Mouse (Mus musculus): ENCODE results near the gene Herpud1. TPM values are rescaled to one million over a fixed set of nuclear protein-coding genes. Genes with fewer than 3 reads are reported as not detected.

Gene Herpud1
- polyA plus RNA-seq, 1 experiment from 2014 or later = 58.4 TPM

- H3K36me3 ChIP-seq = no peaks in the 10 kb centered on the region
- no peaks in the 10 kb centered on the region for H3K9me3 ChIP-seq
- no peaks in the 10 kb centered on the region for H3K27me3 ChIP-seq
- H3K4me2 ChIP-seq (replicated peaks) = no peak overlapping the region
- no peak for ATAC-seq (ENCODE audit: insufficient number of reproducible peaks, insufficient read depth, low FRiP score, low TSS enrichment)
- no peak overlapping the region for H3K4me3 ChIP-seq
- no peaks in the 10 kb centered on the region for H3K4me1 ChIP-seq
- H3K27ac ChIP-seq = no peak overlapping the region
- no peak overlapping the region for H3K9ac ChIP-seq
- 88% methylated on average over 6 of the region's 6 CpGs for WGBS
Observed at GRCm38 (mm10) chr8:94413509-94413908, 27.3 kb downstream of the Herpud1 start.

- 59% methylated on average over 2 of the region's 2 CpGs for WGBS
- Histone ChIP-seq H3K9me3 (no peaks in the 10 kb centered on the region), H3K4me1 (no peaks in the 10 kb centered on the region), H3K4me3 (no peak overlapping the region), H3K4me2 (replicated peaks) (no peak overlapping the region), H3K36me3 (no peaks in the 10 kb centered on the region), H3K9ac (no peak overlapping the region), H3K27me3 (no peaks in the 10 kb centered on the region), H3K27ac (no peak overlapping the region)
- no peak for ATAC-seq (ENCODE audit: insufficient number of reproducible peaks, insufficient read depth, low FRiP score, low TSS enrichment)
Observed at GRCm38 (mm10) chr8:94415218-94415617, 29.0 kb downstream of the Herpud1 start.

- Histone ChIP-seq H3K27me3 (no peaks in the 10 kb centered on the region), H3K36me3 (no peaks in the 10 kb centered on the region), H3K9me3 (no peaks in the 10 kb centered on the region), H3K4me3 (no peak overlapping the region), H3K27ac (no peak overlapping the region), H3K4me1 (no peaks in the 10 kb centered on the region), H3K4me2 (replicated peaks) (no peak overlapping the region), H3K9ac (no peak overlapping the region)
- WGBS = 64% methylated on average over 9 of the region's 9 CpGs
- no peak for ATAC-seq (ENCODE audit: insufficient number of reproducible peaks, insufficient read depth, low FRiP score, low TSS enrichment)
Observed at GRCm38 (mm10) chr8:94418017-94418416, 31.8 kb downstream of the Herpud1 start.

- Histone ChIP-seq H3K36me3 (no peaks in the 10 kb centered on the region), H3K9me3 (no peaks in the 10 kb centered on the region), H3K4me2 (replicated peaks) (no peak overlapping the region), H3K27me3 (no peaks in the 10 kb centered on the region), H3K4me3 (no peak overlapping the region), H3K9ac (no peak overlapping the region), H3K4me1 (no peaks in the 10 kb centered on the region), H3K27ac (no peak overlapping the region)
- WGBS = 90% methylated on average over 4 of the region's 4 CpGs
- ATAC-seq (ENCODE audit: insufficient number of reproducible peaks, insufficient read depth, low FRiP score, low TSS enrichment) = no peak
Observed at GRCm38 (mm10) chr8:94422270-94422669, 36.0 kb downstream of the Herpud1 start.

GRCm38 (mm10) chr8:94427953-94428352 lies 41.7 kb downstream of the Herpud1 start:
- H3K27ac ChIP-seq = no peak overlapping the region
- no peak overlapping the region for H3K4me2 ChIP-seq (replicated peaks)
- ATAC-seq (ENCODE audit: insufficient number of reproducible peaks, insufficient read depth, low FRiP score, low TSS enrichment) = no peak
- H3K4me1 ChIP-seq = no peaks in the 10 kb centered on the region
- 78% methylated on average over 10 of the region's 10 CpGs for WGBS
- H3K9me3 ChIP-seq = no peaks in the 10 kb centered on the region
- no peaks in the 10 kb centered on the region for H3K36me3 ChIP-seq
- no peak overlapping the region for H3K9ac ChIP-seq
- H3K4me3 ChIP-seq = no peak overlapping the region
- H3K27me3 ChIP-seq = no peaks in the 10 kb centered on the region

GRCm38 (mm10) chr8:94428420-94428819 lies 42.2 kb downstream of the Herpud1 start:
- no peak overlapping the region for H3K4me2 ChIP-seq (replicated peaks)
- H3K36me3 ChIP-seq = no peaks in the 10 kb centered on the region
- H3K9me3 ChIP-seq = no peaks in the 10 kb centered on the region
- no peak for ATAC-seq (ENCODE audit: insufficient number of reproducible peaks, insufficient read depth, low FRiP score, low TSS enrichment)
- WGBS = 72% methylated on average over 4 of the region's 4 CpGs
- no peaks in the 10 kb centered on the region for H3K4me1 ChIP-seq
- H3K9ac ChIP-seq = no peak overlapping the region
- no peak overlapping the region for H3K27ac ChIP-seq
- H3K4me3 ChIP-seq = no peak overlapping the region
- peaks cover 4% of the 10 kb centered on the region; the same call in 1 of the 2 replicates for H3K27me3 ChIP-seq

- no peak for ATAC-seq (ENCODE audit: insufficient number of reproducible peaks, insufficient read depth, low FRiP score, low TSS enrichment)
- H3K27me3 ChIP-seq = peaks cover 12% of the 10 kb centered on the region; the same call in 1 of the 2 replicates
- H3K4me3 ChIP-seq = no peak overlapping the region
- H3K4me2 ChIP-seq (replicated peaks) = no peak overlapping the region
- H3K9me3 ChIP-seq = no peaks in the 10 kb centered on the region
- H3K9ac ChIP-seq = no peak overlapping the region
- WGBS = 83% methylated on average over 7 of the region's 7 CpGs
- H3K27ac ChIP-seq = no peak overlapping the region
- no peaks in the 10 kb centered on the region; the same call in 1 of the 2 replicates for H3K4me1 ChIP-seq
- H3K36me3 ChIP-seq = no peaks in the 10 kb centered on the region
Observed at GRCm38 (mm10) chr8:94429376-94429775, 43.1 kb downstream of the Herpud1 start.

GRCm38 (mm10) chr8:94432212-94432611 lies 46.0 kb downstream of the Herpud1 start:
- H3K4me2 ChIP-seq (replicated peaks) = no peak overlapping the region
- no peak overlapping the region for H3K27ac ChIP-seq
- WGBS = 65% methylated on average over 3 of the region's 3 CpGs
- H3K36me3 ChIP-seq = no peaks in the 10 kb centered on the region
- peaks cover 15% of the 10 kb centered on the region; the same call in 1 of the 2 replicates for H3K27me3 ChIP-seq
- H3K4me1 ChIP-seq = no peaks in the 10 kb centered on the region; the same call in 1 of the 2 replicates
- H3K4me3 ChIP-seq = no peak overlapping the region
- H3K9me3 ChIP-seq = no peaks in the 10 kb centered on the region
- ATAC-seq (ENCODE audit: insufficient number of reproducible peaks, insufficient read depth, low FRiP score, low TSS enrichment) = no peak
- no peak overlapping the region for H3K9ac ChIP-seq

- no peaks in the 10 kb centered on the region for H3K9me3 ChIP-seq
- H3K4me2 ChIP-seq (replicated peaks) = peak within 1 kb of the TSS; percentile 79
- H3K4me1 ChIP-seq = no peaks in the 10 kb centered on the region; the same call in 1 of the 2 replicates
- no peak within 1 kb of the TSS for H3K27ac ChIP-seq
- 2% methylated on average over 29 of the region's 29 CpGs for WGBS
- ATAC-seq (ENCODE audit: insufficient number of reproducible peaks, insufficient read depth, low FRiP score, low TSS enrichment) = no peak
- H3K4me3 ChIP-seq = peak within 1 kb of the TSS; percentile 42
- H3K9ac ChIP-seq = peak within 1 kb of the TSS; percentile 39; the same call in 1 of the 2 replicates
- H3K27me3 ChIP-seq = peaks cover 15% of the 10 kb centered on the region; the same call in 1 of the 2 replicates
- H3K36me3 ChIP-seq = no peaks in the 10 kb centered on the region
Observed at GRCm38 (mm10) chr8:94433981-94434466, 47.8 kb downstream of the Herpud1 start, which contains the start of gene Nlrc5. Nlrc5 (plus strand) TSS chr8:94434356.

GRCm38 (mm10) chr8:94434958-94435357 lies 48.7 kb downstream of the Herpud1 start:
- Histone ChIP-seq H3K4me2 (replicated peaks) (no peak overlapping the region), H3K9ac (no peak overlapping the region), H3K27ac (no peak overlapping the region), H3K27me3 (peaks cover 15% of the 10 kb centered on the region; the same call in 1 of the 2 replicates), H3K36me3 (no peaks in the 10 kb centered on the region), H3K4me3 (no peak overlapping the region), H3K9me3 (no peaks in the 10 kb centered on the region), H3K4me1 (no peaks in the 10 kb centered on the region; the same call in 1 of the 2 replicates)
- ATAC-seq (ENCODE audit: insufficient number of reproducible peaks, insufficient read depth, low FRiP score, low TSS enrichment) = no peak
- 81% methylated on average over 3 of the region's 3 CpGs for WGBS

- Histone ChIP-seq H3K9me3 (no peaks in the 10 kb centered on the region), H3K36me3 (no peaks in the 10 kb centered on the region), H3K4me3 (no peak overlapping the region), H3K4me2 (replicated peaks) (no peak overlapping the region), H3K9ac (no peak overlapping the region), H3K4me1 (no peaks in the 10 kb centered on the region; the same call in 1 of the 2 replicates), H3K27ac (no peak overlapping the region), H3K27me3 (peaks cover 15% of the 10 kb centered on the region; the same call in 1 of the 2 replicates)
- no peak for ATAC-seq (ENCODE audit: insufficient number of reproducible peaks, insufficient read depth, low FRiP score, low TSS enrichment)
- WGBS = 90% methylated on average over 15 of the region's 15 CpGs
Observed at GRCm38 (mm10) chr8:94435397-94436111, 49.3 kb downstream of the Herpud1 start.

GRCm38 (mm10) chr8:94436112-94436572 lies 49.9 kb downstream of the Herpud1 start:
- no peak for ATAC-seq (ENCODE audit: insufficient number of reproducible peaks, insufficient read depth, low FRiP score, low TSS enrichment)

More at GRCm38 (mm10) chr8:94436112-94436572, 49.9 kb downstream of the Herpud1 start:
- WGBS = 87% methylated on average over 5 of the region's 5 CpGs
- H3K4me2 ChIP-seq (replicated peaks) = no peak overlapping the region
- H3K36me3 ChIP-seq = no peaks in the 10 kb centered on the region
- H3K27ac ChIP-seq = no peak overlapping the region
- H3K27me3 ChIP-seq = peaks cover 15% of the 10 kb centered on the region; the same call in 1 of the 2 replicates
- no peak overlapping the region for H3K9ac ChIP-seq
- no peaks in the 10 kb centered on the region; the same call in 1 of the 2 replicates for H3K4me1 ChIP-seq
- H3K4me3 ChIP-seq = no peak overlapping the region
- H3K9me3 ChIP-seq = no peaks in the 10 kb centered on the region

Data from embryonic facial prominence, embryonic 12.5 days (tissue).